Mouse (Mus musculus): ENCODE data around the gene Cox18.

- TF ChIP-seq CTCF (IDR thresholded peaks at IDR 0.05; ENCODE audit: control insufficient read depth, insufficient read depth, insufficient read length) (no peak), MYOD1 (IDR thresholded peaks at IDR 0.05; ENCODE audit: control insufficient read depth, insufficient read length, low read depth) (no peak)
These were observed 6.0 kb upstream of the Cox18 start for GRCm38 (mm10) chr5:90229760-90230159.
